Mouse (Mus musculus): Measurements from ENCODE around the gene Olfr1383. TPM values are rescaled to one million over a fixed set of nuclear protein-coding genes. Genes with fewer than 3 reads are reported as not detected.
A peak's percentile ranks its signal among the peaks of the same experiment; 100 is the strongest.
"Not testable (repeated sequence)": the region's sequence is repeated elsewhere in the genome, so short reads cannot be mapped to it uniquely, and the experiment has no call there.

Olfr1383 gene
- not detected in 2 replicates for polyA plus RNA-seq (2012; rRNA removed)

DNA sequence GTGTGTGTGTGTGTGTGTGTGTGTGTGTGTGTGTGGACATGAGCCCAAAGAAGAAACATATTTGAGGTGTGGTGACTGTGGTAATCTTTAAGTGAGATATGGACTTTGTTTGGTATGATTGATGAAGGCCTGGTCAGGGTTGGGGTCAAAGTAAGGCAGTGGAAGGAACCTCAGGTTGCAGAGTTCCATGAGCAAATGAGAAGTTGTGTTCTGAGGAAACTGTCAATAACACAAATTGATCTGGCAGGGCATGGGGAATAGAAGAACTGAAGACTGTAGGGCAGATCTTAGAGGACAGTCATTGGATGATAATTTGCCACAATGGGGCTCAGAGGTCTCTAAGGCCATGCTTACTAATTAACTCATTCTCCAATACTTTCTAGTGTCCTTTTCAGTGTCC lies at the start of gene Olfr1383:
TSS of gene Olfr1383 (plus strand) at position 301 of the 400 bp plus-strand sequence.
- no peak for DNase-seq (ENCODE audit: extremely low spot score in 1 of 2, low spot score in 1 of 2)

DNA sequence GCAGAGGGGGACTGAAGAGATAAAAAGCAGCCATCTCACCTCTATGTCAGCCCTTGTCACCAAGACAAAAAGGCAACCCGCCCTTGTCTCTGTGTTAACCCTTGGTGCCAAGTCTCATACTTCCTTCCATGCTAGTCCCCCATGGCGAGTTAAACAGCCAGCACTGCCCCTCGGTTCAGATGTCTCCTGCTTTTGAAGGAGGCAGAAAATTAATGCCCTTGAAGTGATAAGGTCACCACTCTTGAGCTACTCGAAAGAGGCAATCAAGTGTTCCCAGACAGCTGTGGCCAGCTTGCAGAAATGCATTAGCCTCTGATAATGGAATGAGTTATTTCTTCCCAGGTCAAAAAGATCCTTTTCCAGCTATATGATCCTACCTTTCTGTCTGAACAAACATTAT lies 33.5 kb upstream of the Olfr1383 start:
- DNase-seq (ENCODE audit: extremely low spot score in 1 of 2, low spot score in 1 of 2), result no peak

DNA sequence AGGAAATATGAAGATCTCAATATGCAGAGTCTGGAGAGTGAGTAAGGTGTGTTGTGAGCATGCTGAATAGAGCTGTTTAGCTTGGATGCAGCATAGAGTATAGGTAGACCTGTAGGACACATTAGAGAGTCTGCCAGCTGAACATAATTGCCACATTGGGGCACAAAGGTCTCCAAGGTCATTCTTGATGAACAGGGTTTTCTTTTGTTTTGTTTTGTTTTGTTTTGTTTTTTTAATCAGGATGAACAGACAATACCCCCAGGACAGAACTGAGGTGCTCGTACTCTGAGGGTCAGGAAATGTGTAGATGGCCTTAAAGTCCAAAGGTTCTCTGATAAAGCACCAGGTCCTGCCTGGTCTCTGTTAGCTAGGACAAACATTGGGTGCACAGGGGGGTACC lies 30.7 kb upstream of the Olfr1383 start, which contains the start of gene Olfr1385:
TSS of gene Olfr1385 (plus strand) at position 301 of the 400 bp plus-strand sequence.
- DNase-seq (ENCODE audit: extremely low spot score in 1 of 2, low spot score in 1 of 2), result not testable (repeated sequence)

DNA sequence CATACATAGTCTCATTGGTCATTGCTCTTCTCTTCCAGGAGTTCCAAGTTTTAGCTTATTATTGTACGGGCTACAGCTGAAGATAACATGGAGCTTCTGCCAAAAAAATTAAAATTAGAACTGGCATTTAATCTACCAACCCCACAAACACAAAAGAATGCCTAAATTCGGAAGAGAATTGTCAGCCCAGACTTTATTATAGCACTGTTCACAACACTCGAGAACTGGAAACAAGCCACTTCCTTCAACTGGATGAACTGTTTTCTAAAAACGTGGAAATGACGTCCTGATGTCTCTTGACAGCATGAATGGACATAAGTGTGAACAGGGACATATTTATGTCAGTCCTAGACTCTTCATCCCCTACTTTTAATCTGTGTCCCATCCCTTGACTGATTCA lies 1.4 kb upstream of the Olfr1383 start:
- DNase-seq (ENCODE audit: extremely low spot score in 1 of 2, low spot score in 1 of 2), result peak; percentile 6 to 28

DNA sequence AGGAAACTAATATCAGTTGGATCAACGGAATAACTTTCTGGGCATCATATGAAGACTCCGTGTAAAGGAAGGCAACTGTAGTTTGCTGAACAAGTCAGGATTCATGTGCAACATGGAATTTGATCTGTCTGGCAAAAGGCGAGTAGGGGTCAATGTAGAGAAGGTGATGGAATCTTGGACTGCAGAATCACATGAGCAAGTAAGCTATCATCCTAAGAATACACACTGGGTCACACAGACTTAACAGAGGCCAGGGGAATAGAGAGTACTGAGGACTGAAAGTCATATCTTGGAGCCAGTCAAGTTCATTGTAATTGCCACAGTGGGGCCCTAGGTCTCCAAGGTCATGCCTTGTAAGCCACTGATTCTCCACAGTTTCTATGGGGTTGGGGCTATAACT lies 8.5 kb downstream of the Olfr1383 start, which contains the start of gene Olfr1382:
TSS of gene Olfr1382 (plus strand) at position 301 of the 400 bp plus-strand sequence.
- no peak for DNase-seq (ENCODE audit: extremely low spot score in 1 of 2, low spot score in 1 of 2)

DNA sequence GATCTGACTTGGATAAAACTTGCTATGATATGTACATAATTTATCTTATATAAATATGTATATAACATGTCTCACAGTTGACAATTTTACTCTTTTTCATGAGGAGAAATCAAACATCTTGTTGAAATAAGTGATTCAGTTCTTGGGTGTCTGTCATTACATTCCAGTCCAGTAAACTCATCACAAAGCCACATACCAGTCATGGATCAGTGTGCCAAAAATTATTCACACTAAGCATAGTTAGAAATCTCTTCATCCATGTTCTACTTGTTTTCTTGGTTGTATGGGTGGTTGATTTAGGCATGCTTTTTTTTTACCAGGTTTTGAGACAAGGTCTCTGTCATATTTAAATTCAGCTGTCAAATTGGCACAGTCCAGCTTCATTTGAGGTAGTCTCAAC lies 13.3 kb downstream of the Olfr1383 start:
- no peak for DNase-seq (ENCODE audit: extremely low spot score in 1 of 2, low spot score in 1 of 2)

DNA sequence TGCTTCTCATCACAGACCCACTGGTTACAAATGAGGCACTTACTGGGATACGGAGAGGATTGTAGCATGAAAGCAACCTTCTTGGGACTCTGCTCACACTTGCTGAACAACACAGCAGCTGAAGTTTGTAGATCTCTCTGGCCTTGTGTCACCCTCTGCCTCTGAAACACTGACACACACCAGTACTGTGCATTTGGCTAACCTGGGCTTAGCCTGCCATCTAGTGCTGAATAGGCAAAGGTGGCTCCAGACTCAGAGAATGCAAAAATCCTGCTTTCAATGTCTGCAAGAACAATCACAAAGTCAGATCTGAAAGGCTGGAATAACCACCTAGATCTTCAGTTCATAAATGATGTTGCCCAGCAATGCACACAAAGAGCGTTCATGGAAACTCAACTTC lies 17.2 kb downstream of the Olfr1383 start:
- peak; percentile 20 to 70 for DNase-seq (ENCODE audit: extremely low spot score in 1 of 2, low spot score in 1 of 2)

DNA sequence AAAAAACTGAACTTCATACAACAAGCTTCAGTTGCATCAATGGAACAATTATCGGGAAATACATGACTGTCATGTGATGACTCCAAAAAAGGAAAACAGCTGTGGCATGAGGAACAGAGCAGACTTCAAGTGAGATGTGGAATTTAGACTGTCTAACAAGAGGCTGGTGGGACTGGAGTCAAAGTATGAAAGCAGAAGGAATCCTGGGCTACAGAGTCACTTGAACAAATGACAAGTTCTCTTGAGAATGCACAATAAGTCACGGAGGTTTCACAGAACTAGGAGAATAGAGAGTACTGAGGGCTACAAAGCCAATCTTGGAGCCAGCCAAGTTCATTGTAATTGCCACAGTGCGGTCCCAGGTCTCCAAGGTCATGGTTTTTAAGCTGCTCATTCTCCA lies 23.7 kb downstream of the Olfr1383 start, which contains the start of gene Olfr1381:
TSS of gene Olfr1381 (plus strand) at position 301 of the 400 bp plus-strand sequence.
- not testable (repeated sequence) for DNase-seq (ENCODE audit: extremely low spot score in 1 of 2, low spot score in 1 of 2)

DNA sequence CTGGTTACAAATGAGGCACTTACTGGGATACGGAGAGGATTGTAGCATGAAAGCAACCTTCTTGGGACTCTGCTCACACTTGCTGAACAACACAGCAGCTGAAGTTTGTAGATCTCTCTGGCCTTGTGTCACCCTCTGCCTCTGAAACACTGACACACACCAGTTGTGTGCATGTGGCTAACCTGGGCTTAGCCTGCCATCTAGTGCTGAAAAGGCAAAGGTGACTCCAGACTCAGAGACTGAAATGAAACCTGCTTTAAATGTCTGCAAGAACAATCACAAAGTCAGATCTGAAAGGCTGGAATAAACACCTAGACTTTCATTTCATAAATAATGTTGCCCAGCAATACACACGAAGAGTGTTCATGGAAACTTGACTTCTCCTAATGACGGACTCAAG lies 34.6 kb downstream of the Olfr1383 start:
- DNase-seq (ENCODE audit: extremely low spot score in 1 of 2, low spot score in 1 of 2), result peak in 1 of 2 experiments; percentile 46

DNA sequence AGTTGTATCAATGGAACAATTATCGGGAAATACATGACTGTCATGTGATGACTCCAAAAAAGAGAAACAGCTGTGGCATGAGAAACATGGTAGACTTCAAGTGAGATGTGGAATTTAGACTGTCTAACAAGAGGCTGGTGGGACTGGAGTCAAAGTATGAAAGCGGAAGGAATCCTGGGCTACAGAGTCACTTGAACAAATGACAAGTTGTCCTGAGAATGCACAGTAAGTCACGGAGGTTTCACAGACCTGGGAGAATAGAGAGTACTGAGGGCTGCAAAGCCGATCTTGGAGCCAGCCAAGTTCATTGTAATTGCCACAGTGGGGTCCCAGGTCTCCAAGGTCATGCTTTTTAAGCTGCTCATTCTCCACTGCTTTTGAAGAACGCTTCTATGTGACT lies 37.1 kb downstream of the Olfr1383 start, which contains the start of gene Olfr1380:
TSS of gene Olfr1380 (plus strand) at position 301 of the 400 bp plus-strand sequence.
- not testable (repeated sequence) for DNase-seq (ENCODE audit: extremely low spot score in 1 of 2, low spot score in 1 of 2)

DNA sequence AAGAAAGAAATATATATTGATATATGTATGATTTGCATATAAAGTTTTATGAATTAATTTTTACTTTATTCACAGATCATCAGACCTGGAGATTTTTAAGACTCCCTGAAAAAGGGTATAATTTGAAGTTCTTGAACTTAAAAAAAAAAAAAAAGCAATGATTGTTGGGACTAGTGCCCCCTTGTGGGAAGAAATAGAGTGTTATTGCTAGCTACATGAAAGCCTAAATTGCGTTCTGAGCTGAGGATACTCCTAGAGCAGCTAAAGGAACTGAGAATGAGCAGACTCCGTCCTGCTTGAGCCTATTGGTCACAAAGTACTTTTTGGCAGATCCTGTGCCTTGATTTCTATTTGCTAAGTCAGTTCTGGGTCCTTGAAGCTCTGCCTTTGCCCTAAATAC lies 55.6 kb downstream of the Olfr1383 start:
- peak in 1 of 2 experiments; percentile 7 for DNase-seq (ENCODE audit: extremely low spot score in 1 of 2, low spot score in 1 of 2)

Other genes starting within 250 kb of the Olfr1383 start
- gene Olfr1393, start 241.3 kb upstream of the Olfr1383 start, polyA plus RNA-seq (2012; rRNA removed), result 0.48 and 0.57 TPM in 2 replicates
- gene Olfr1392, start 234.4 kb upstream of the Olfr1383 start, polyA plus RNA-seq (2012; rRNA removed), result 0.11 and 0.18 TPM in 2 replicates
- gene Olfr10, start 214.9 kb upstream of the Olfr1383 start, polyA plus RNA-seq (2012; rRNA removed), result not detected in 2 replicates
- not detected in 2 replicates for gene Olfr1391, start 196.9 kb upstream of the Olfr1383 start, polyA plus RNA-seq (2012; rRNA removed)
- not detected in 2 replicates for gene Olfr1390, start 184.5 kb upstream of the Olfr1383 start, polyA plus RNA-seq (2012; rRNA removed)
- 0.02 and 0.11 TPM in 2 replicates for gene Olfr1389, start 96.6 kb upstream of the Olfr1383 start, polyA plus RNA-seq (2012; rRNA removed)
- 0.10 and 0.19 TPM in 2 replicates for gene Olfr1388, start 83.0 kb upstream of the Olfr1383 start, polyA plus RNA-seq (2012; rRNA removed)
- gene Olfr1387, start 64.3 kb upstream of the Olfr1383 start, polyA plus RNA-seq (2012; rRNA removed), result not detected in 2 replicates
- not detected in 2 replicates for gene Olfr1386, start 54.6 kb upstream of the Olfr1383 start, polyA plus RNA-seq (2012; rRNA removed)
- gene Olfr1385, start 30.6 kb upstream of the Olfr1383 start, polyA plus RNA-seq (2012; rRNA removed), result 0.02 TPM in 1 of 2 replicates, not detected in the other
- gene Olfr1384, start 12.9 kb upstream of the Olfr1383 start, polyA plus RNA-seq (2012; rRNA removed), result 0.11 TPM in 1 of 2 replicates, not detected in the other
- gene Olfr1382, start 8.6 kb downstream of the Olfr1383 start, polyA plus RNA-seq (2012; rRNA removed), result 0.04 TPM in 1 of 2 replicates, not detected in the other
- gene Olfr1381, start 23.8 kb downstream of the Olfr1383 start, polyA plus RNA-seq (2012; rRNA removed), result 0.06 TPM in 1 of 2 replicates, not detected in the other
- not detected in 2 replicates for gene Olfr1380, start 37.2 kb downstream of the Olfr1383 start, polyA plus RNA-seq (2012; rRNA removed)
- gene Flt4, start 89.6 kb downstream of the Olfr1383 start, polyA plus RNA-seq (2012; rRNA removed), result 1.8 and 1.9 TPM in 2 replicates
- gene Scgb3a1, start 144.0 kb downstream of the Olfr1383 start, polyA plus RNA-seq (2012; rRNA removed), result 0.29 and 0.50 TPM in 2 replicates
- 35.1 and 36.4 TPM in 2 replicates for gene Cnot6, start 193.1 kb downstream of the Olfr1383 start, polyA plus RNA-seq (2012; rRNA removed)